Mouse (Mus musculus): Measurements from ENCODE around the gene Ccdc85c. TPM values are rescaled to one million over a fixed set of nuclear protein-coding genes. Genes with fewer than 3 reads are reported as not detected.

The Ccdc85c gene
- polyA plus RNA-seq, 1 experiment from 2014 or later = 11.2 TPM

DNA sequence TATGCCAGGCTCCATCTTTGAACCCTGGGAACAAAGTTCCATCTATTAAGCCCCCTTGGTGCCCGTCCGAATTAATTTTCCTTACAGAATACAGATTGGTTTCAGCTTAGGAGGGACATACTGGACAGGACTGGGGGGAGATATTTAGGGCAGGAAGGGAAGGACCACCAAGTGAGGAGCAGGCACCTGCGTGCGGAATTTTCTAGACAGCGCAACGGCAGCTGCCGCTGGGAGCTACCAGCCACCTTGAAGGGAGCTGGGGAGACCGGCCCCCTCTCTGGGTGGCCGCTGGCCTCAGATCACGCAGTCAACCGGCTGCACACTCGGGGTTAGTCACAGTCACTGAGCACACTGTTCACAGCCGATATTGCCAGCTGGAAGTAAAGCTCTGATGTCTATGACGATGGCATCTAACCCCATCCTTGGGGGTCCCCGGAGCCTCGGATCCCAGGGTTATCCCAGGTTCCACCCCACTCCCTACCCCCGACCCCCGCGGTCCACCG is 32.9 kb downstream of the Ccdc85c start:
- 84% methylated on average over 20 of the region's 20 CpGs for WGBS
- peaks cover 55% of the 10 kb centered on the region for H3K4me1 ChIP-seq (replicated peaks; ENCODE audit: control insufficient read depth, insufficient read depth, low read length)
- H3K9ac ChIP-seq (ENCODE audit: low read length) = no peak overlapping the region

DNA sequence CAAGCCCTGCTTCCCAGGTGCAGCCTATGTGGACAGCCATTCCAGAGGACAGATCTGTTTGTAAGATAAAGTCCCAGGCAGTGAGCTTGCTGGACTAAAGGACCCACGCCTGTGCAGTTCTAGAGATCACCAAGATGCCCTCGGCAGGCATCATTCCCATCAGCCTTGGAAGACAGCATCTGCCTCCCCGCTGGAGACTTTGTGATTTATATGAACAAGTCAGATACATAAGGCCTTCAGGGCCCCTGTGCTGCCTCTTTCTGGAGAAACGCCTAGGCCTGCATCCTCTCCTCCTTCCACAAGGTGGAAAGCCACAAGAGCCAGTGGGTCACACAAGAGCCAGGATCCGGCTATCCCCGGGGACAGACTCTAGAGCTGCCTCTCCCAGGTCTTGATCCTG is 33.6 kb downstream of the Ccdc85c start:
- Histone ChIP-seq H3K9ac (ENCODE audit: low read length) (no peak overlapping the region), H3K36me3 (ENCODE audit: control insufficient read depth, insufficient read depth, low read length) (no peaks in the 10 kb centered on the region), H3K4me2 (ENCODE audit: low read length) (no peak overlapping the region), H3K9me3 (ENCODE audit: control insufficient read depth, low read length) (no peaks in the 10 kb centered on the region), H3K27ac (ENCODE audit: low read depth) (peak overlapping the region; percentile 38; the same call in 1 of the 2 replicates), H3K4me1 (replicated peaks; ENCODE audit: control insufficient read depth, insufficient read depth, low read length) (peaks cover 49% of the 10 kb centered on the region), H3K27me3 (replicated peaks; ENCODE audit: control insufficient read depth, insufficient read depth, low read length) (no peaks in the 10 kb centered on the region), H3K4me3 (ENCODE audit: low read depth, low read length) (no peak overlapping the region)
- DNase-seq (ENCODE audit: low spot score) (no peak), ATAC-seq (replicated peaks; ENCODE audit: low FRiP score, low TSS enrichment, low read depth) (no peak)
- WGBS = 49% methylated on average over 6 of the region's 6 CpGs

More for the DNA sequence above, 32.9 kb downstream of the Ccdc85c start:
- Histone ChIP-seq H3K27me3 (replicated peaks; ENCODE audit: control insufficient read depth, insufficient read depth, low read length) (no peaks in the 10 kb centered on the region), H3K4me2 (ENCODE audit: low read length) (no peak overlapping the region), H3K36me3 (ENCODE audit: control insufficient read depth, insufficient read depth, low read length) (no peaks in the 10 kb centered on the region), H3K4me3 (ENCODE audit: low read depth, low read length) (no peak overlapping the region), H3K27ac (ENCODE audit: low read depth) (no peak overlapping the region), H3K9me3 (ENCODE audit: control insufficient read depth, low read length) (no peaks in the 10 kb centered on the region)
- DNase-seq (ENCODE audit: low spot score) = no peak
- no peak for ATAC-seq (replicated peaks; ENCODE audit: low FRiP score, low TSS enrichment, low read depth)

DNA sequence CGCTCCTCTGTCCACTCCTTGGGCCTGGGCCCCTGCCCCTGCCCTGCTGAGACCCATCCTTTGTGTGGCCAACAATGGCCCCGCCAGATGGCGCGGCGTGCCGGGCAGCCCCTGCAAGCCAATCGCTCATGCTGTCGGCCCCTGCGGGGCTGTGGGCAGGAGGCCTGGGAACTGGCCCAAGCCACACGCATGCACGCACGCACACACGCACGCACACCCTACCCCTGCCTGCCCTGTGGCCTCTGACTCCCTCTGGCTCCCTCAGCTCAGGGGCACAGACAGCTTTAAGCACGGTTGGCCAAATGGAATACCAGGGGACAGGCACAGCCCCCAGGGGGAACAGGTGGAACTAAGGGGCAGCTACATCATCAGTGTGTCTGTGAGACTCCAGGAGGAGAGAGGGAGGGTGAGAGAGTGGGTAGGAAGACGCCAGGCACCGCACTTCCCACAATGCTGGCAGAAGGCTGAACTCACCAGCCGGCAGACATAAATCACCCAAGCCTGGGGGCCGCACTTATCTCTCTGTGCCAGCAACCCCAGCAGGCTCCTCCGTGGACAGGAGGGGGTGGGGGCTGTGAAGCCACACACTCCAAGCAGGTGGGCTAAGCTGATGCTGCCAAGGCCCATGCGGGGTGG is 34.2 kb downstream of the Ccdc85c start:
- H3K27ac ChIP-seq (ENCODE audit: low read depth) = peak overlapping the region; percentile 38; the same call in 1 of the 2 replicates
- no peak overlapping the region for H3K4me3 ChIP-seq (ENCODE audit: low read depth, low read length)
- 33% methylated on average over 21 of the region's 21 CpGs for WGBS
- DNase-seq (ENCODE audit: low spot score) (no peak), ATAC-seq (replicated peaks; ENCODE audit: low FRiP score, low TSS enrichment, low read depth) (0 out of 2 replicates have a peak, but pooled peaks have one; percentile 17)
- no peak overlapping the region for H3K4me2 ChIP-seq (ENCODE audit: low read length)
- H3K4me1 ChIP-seq (replicated peaks; ENCODE audit: control insufficient read depth, insufficient read depth, low read length) = peaks cover 46% of the 10 kb centered on the region
- no peaks in the 10 kb centered on the region for H3K36me3 ChIP-seq (ENCODE audit: control insufficient read depth, insufficient read depth, low read length)
- no peaks in the 10 kb centered on the region for H3K27me3 ChIP-seq (replicated peaks; ENCODE audit: control insufficient read depth, insufficient read depth, low read length)
- no peaks in the 10 kb centered on the region for H3K9me3 ChIP-seq (ENCODE audit: control insufficient read depth, low read length)
- no peak overlapping the region for H3K9ac ChIP-seq (ENCODE audit: low read length)

GRCm38 (mm10) chr12:108240401-108240890 is 34.8 kb downstream of the Ccdc85c start:
- no peaks in the 10 kb centered on the region for H3K36me3 ChIP-seq (ENCODE audit: control insufficient read depth, insufficient read depth, low read length)
- H3K27ac ChIP-seq (ENCODE audit: low read depth) = no peak overlapping the region
- H3K4me3 ChIP-seq (ENCODE audit: low read depth, low read length) = no peak overlapping the region
- H3K4me2 ChIP-seq (ENCODE audit: low read length) = no peak overlapping the region
- H3K27me3 ChIP-seq (replicated peaks; ENCODE audit: control insufficient read depth, insufficient read depth, low read length) = no peaks in the 10 kb centered on the region
- ATAC-seq (replicated peaks; ENCODE audit: low FRiP score, low TSS enrichment, low read depth) = no peak
- no peak for DNase-seq (ENCODE audit: low spot score)
- H3K4me1 ChIP-seq (replicated peaks; ENCODE audit: control insufficient read depth, insufficient read depth, low read length) = peaks cover 41% of the 10 kb centered on the region
- H3K9me3 ChIP-seq (ENCODE audit: control insufficient read depth, low read length) = no peaks in the 10 kb centered on the region
- WGBS = 67% methylated on average over 13 of the region's 13 CpGs
- no peak overlapping the region for H3K9ac ChIP-seq (ENCODE audit: low read length)

DNA sequence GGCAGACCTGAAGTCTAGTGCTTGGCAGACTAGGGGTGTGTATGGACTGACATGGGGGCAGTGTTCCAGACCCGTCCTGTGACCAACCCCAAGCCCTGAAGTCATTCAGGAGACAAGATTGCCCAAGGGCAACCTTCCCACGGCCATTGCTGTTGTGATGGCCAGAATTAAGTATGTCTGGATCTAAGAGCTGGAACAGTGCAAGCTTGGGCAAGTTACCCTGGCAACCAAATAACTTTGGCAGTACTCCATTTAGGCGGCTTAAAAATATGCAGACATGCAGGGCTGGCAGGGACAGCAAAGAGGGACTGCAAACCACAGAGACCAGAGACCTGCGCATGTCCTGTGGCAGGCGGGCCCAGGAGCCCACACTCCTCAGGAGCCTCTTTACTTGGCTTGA is 35.8 kb downstream of the Ccdc85c start:
- Histone ChIP-seq H3K4me2 (ENCODE audit: low read length) (no peak overlapping the region), H3K9ac (ENCODE audit: low read length) (no peak overlapping the region), H3K36me3 (ENCODE audit: control insufficient read depth, insufficient read depth, low read length) (no peaks in the 10 kb centered on the region), H3K27ac (ENCODE audit: low read depth) (no peak overlapping the region), H3K4me1 (replicated peaks; ENCODE audit: control insufficient read depth, insufficient read depth, low read length) (peaks cover 31% of the 10 kb centered on the region), H3K27me3 (replicated peaks; ENCODE audit: control insufficient read depth, insufficient read depth, low read length) (no peaks in the 10 kb centered on the region), H3K9me3 (ENCODE audit: control insufficient read depth, low read length) (no peaks in the 10 kb centered on the region), H3K4me3 (ENCODE audit: low read depth, low read length) (no peak overlapping the region)
- no peak for ATAC-seq (replicated peaks; ENCODE audit: low FRiP score, low TSS enrichment, low read depth)
- WGBS = 69% methylated on average over 5 of the region's 5 CpGs
- no peak for DNase-seq (ENCODE audit: low spot score)

- no peak for ATAC-seq (replicated peaks; ENCODE audit: low FRiP score, low TSS enrichment, low read depth)
- Histone ChIP-seq H3K9ac (ENCODE audit: low read length) (no peak overlapping the region), H3K4me1 (replicated peaks; ENCODE audit: control insufficient read depth, insufficient read depth, low read length) (peaks cover 28% of the 10 kb centered on the region), H3K27me3 (replicated peaks; ENCODE audit: control insufficient read depth, insufficient read depth, low read length) (no peaks in the 10 kb centered on the region), H3K36me3 (ENCODE audit: control insufficient read depth, insufficient read depth, low read length) (no peaks in the 10 kb centered on the region), H3K4me2 (ENCODE audit: low read length) (no peak overlapping the region), H3K4me3 (ENCODE audit: low read depth, low read length) (no peak overlapping the region), H3K27ac (ENCODE audit: low read depth) (no peak overlapping the region), H3K9me3 (ENCODE audit: control insufficient read depth, low read length) (no peaks in the 10 kb centered on the region)
- WGBS = 84% methylated on average over 17 of the region's 17 CpGs
- DNase-seq (ENCODE audit: low spot score) = no peak
These were observed 36.7 kb downstream of the Ccdc85c start for GRCm38 (mm10) chr12:108238395-108239035.

GRCm38 (mm10) chr12:108237300-108238006 is 37.8 kb downstream of the Ccdc85c start:
- H3K4me2 ChIP-seq (ENCODE audit: low read length) = no peak overlapping the region
- ATAC-seq (replicated peaks; ENCODE audit: low FRiP score, low TSS enrichment, low read depth) (no peak), DNase-seq (ENCODE audit: low spot score) (no peak)
- no peak overlapping the region for H3K27ac ChIP-seq (ENCODE audit: low read depth)
- H3K9me3 ChIP-seq (ENCODE audit: control insufficient read depth, low read length) = no peaks in the 10 kb centered on the region
- H3K4me1 ChIP-seq (replicated peaks; ENCODE audit: control insufficient read depth, insufficient read depth, low read length) = peaks cover 28% of the 10 kb centered on the region
- H3K9ac ChIP-seq (ENCODE audit: low read length) = no peak overlapping the region
- WGBS = 70% methylated on average over 6 of the region's 6 CpGs
- H3K27me3 ChIP-seq (replicated peaks; ENCODE audit: control insufficient read depth, insufficient read depth, low read length) = no peaks in the 10 kb centered on the region
- no peak overlapping the region for H3K4me3 ChIP-seq (ENCODE audit: low read depth, low read length)
- H3K36me3 ChIP-seq (ENCODE audit: control insufficient read depth, insufficient read depth, low read length) = no peaks in the 10 kb centered on the region

GRCm38 (mm10) chr12:108235976-108236555 is 39.2 kb downstream of the Ccdc85c start:
- no peak overlapping the region for H3K4me2 ChIP-seq (ENCODE audit: low read length)
- no peaks in the 10 kb centered on the region for H3K9me3 ChIP-seq (ENCODE audit: control insufficient read depth, low read length)
- peaks cover 25% of the 10 kb centered on the region for H3K4me1 ChIP-seq (replicated peaks; ENCODE audit: control insufficient read depth, insufficient read depth, low read length)
- ATAC-seq (replicated peaks; ENCODE audit: low FRiP score, low TSS enrichment, low read depth) (no peak), DNase-seq (ENCODE audit: low spot score) (no peak)
- H3K27ac ChIP-seq (ENCODE audit: low read depth) = no peak overlapping the region
- H3K27me3 ChIP-seq (replicated peaks; ENCODE audit: control insufficient read depth, insufficient read depth, low read length) = no peaks in the 10 kb centered on the region
- no peak overlapping the region for H3K4me3 ChIP-seq (ENCODE audit: low read depth, low read length)
- no peak overlapping the region for H3K9ac ChIP-seq (ENCODE audit: low read length)
- WGBS = 74% methylated on average over 18 of the region's 18 CpGs
- no peaks in the 10 kb centered on the region for H3K36me3 ChIP-seq (ENCODE audit: control insufficient read depth, insufficient read depth, low read length)
